Mouse (Mus musculus): ENCODE results near the gene Zfyve26. TPM values are rescaled to one million over a fixed set of nuclear protein-coding genes. Genes with fewer than 3 reads are reported as not detected.

The Zfyve26 gene
- total RNA-seq, 2 experiments from 2014 or later = 23.8 to 26.4 TPM

Other genes with a start within 250 kb of the Zfyve26 start
- 10 to 100 TPM in 1 of 2 experiments, 1 to 10 TPM in 1; 9.9 to 10.8 TPM for gene Pigh, start 206.7 kb downstream of the Zfyve26 start, total RNA-seq (2021)
- 10 to 100 TPM; 10.4 to 11.4 TPM for gene Arg2, start 165.5 kb downstream of the Zfyve26 start, total RNA-seq (2021)
- 100 to 1,000 TPM; 137 to 139 TPM for gene Vti1b, start 123.6 kb downstream of the Zfyve26 start, total RNA-seq (2021)
- 10 to 100 TPM; 30.0 to 30.5 TPM for gene Rdh11, start 104.0 kb downstream of the Zfyve26 start, total RNA-seq (2021)
- gene Rdh12, start 87.4 kb downstream of the Zfyve26 start, total RNA-seq (2021) = 1 to 10 TPM; 1.6 to 2.0 TPM
- gene Rad51b, start 978 bp upstream of the Zfyve26 start, total RNA-seq (2021) = under 1 TPM; 0.47 to 0.69 TPM

Measured in layer of hippocampus, postnatal 10 days (tissue).